Mouse (Mus musculus) limb, embryonic 11.5 days (tissue): ENCODE measurements around the gene Cdc20. TPM values are rescaled to one million over a fixed set of nuclear protein-coding genes. Genes with fewer than 3 reads are reported as not detected.

ENCODE experiments used
- ATAC-seq: fragments of 200-750 bp; cut with Nextera tagmentation; 2 replicates; pipeline ENCODE4 v1.8.0; 2017; ENCODE audit warnings: low read depth; ENCODE audit not compliant: insufficient number of reproducible peaks, low FRiP score, low TSS enrichment
- DNase-seq: peaks from one replicate; pipeline ENCODE4 v3.0.0-alpha.2; 2015; ENCODE audit warnings: low spot score
- H3K27ac ChIP-seq: fragments of 300-500 bp; sonication (generic); replicated peaks from 2 replicates; pipeline ENCODE4 v1.5.1; 2014; ENCODE audit warnings: low read depth, mild to moderate bottlenecking, low read length
- H3K27me3 ChIP-seq: fragments of 300-500 bp; sonication (generic); 2 replicates; pipeline ENCODE4 v1.6.1; 2014; ENCODE audit warnings: mild to moderate bottlenecking, low read length, mixed read lengths; ENCODE audit not compliant: control insufficient read depth, insufficient read depth
- H3K36me3 ChIP-seq: fragments of 300-500 bp; sonication (generic); 2 replicates; pipeline ENCODE4 v1.6.1; 2014; ENCODE audit warnings: mild to moderate bottlenecking, low read length, moderate library complexity, mixed read lengths; ENCODE audit not compliant: control insufficient read depth, insufficient read depth
- H3K4me1 ChIP-seq: fragments of 300-500 bp; sonication (generic); 2 replicates; pipeline ENCODE4 v1.6.1; 2014; ENCODE audit warnings: low read length, mixed read lengths; ENCODE audit not compliant: control insufficient read depth, insufficient read depth
- H3K4me2 ChIP-seq: fragments of 300-500 bp; sonication (generic); 2 replicates; pipeline ENCODE4 v1.6.1; 2014; ENCODE audit warnings: low read depth, mild to moderate bottlenecking, moderate library complexity; ENCODE audit not compliant: severe bottlenecking
- H3K4me3 ChIP-seq: fragments of 300-500 bp; sonication (generic); 2 replicates; pipeline ENCODE4 v1.5.1; 2014; ENCODE audit warnings: low read depth, low read length
- H3K9ac ChIP-seq: fragments of 300-500 bp; sonication (generic); 2 replicates; pipeline ENCODE4 v1.6.1; 2014; ENCODE audit warnings: mild to moderate bottlenecking, low read length
- H3K9me3 ChIP-seq: fragments of 300-500 bp; sonication (generic); 2 replicates; pipeline ENCODE4 v1.6.1; 2016; ENCODE audit warnings: low read length; ENCODE audit not compliant: control insufficient read depth
- WGBS: fragments of 180-500 bp; shearing (Covaris S2); extraction: QIAGEN DNeasy Blood & Tissue Kit; methylation state at CpG from one replicate; pipeline ENCODE4 v1.1.7; 2014; 5-methylcytosine and 5-hydroxymethylcytosine counted together
- polyA plus RNA-seq: library from polyadenylated mRNA; unstranded; fragments of >200 nt; fragmentation: Nextera tagmentation; extraction: Ambion mirVana; gene quantifications from 2 replicates; pipeline ENCODE4 v1.2.1, GENCODE M21; 2014

Cdc20 gene
- polyA plus RNA-seq: 355 and 368 TPM in 2 replicates

DNA sequence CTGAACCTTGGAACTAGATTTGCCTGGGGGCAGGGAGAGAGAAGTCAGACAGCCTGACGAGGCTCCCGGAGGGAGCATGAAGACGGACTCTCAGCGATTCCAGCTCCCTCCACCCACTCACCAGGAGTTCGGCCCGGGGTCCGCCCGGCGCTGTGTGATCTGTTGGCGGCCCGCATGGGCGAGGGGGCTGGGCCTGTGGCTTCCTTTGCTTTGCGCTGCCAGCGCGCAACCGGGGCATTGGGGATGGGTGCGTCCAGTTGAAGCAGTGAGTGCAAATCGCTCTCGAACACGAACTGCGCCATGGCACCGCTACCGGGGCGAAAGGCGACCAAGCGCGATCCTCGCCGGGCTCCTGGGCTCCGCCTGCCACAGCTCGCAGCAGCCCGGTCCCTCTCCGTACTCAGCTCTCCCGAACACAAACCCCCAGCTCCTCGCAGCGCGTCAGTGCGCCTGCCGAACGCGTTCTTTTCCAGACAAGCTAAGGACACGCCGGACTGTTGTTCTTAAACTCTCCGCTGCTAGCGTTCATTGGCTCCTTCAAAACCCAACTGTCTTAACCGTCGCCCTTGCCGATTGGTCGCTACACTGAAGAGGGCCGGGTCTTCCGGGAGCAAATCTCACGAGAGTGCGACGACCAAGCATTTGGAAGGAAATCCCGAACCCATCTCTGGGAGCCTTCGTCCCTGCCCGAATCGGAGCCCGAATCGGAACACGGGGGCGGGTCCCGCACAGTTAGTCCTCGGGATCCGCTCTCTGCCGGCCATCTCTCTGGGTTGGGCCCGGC, at the start of gene Cdc20:
TSS of gene Cdc20 (minus strand) at position 533 of the 784 bp plus-strand sequence.
- Histone ChIP-seq H3K27me3 (no peaks in the 10 kb centered on the region), H3K36me3 (peaks cover 13% of the 10 kb centered on the region), H3K4me1 (peaks cover 20% of the 10 kb centered on the region), H3K9me3 (no peaks in the 10 kb centered on the region), H3K4me3 (peak within 1 kb of the TSS; percentile 74), H3K27ac (peak within 1 kb of the TSS; percentile 84), H3K4me2 (peak within 1 kb of the TSS; percentile 80), H3K9ac (peak within 1 kb of the TSS; percentile 86)
- peak; percentile 92 for DNase-seq
- peak; percentile 91 for ATAC-seq
- WGBS: under 1% methylated on average over 67 of the region's 67 CpGs

DNA sequence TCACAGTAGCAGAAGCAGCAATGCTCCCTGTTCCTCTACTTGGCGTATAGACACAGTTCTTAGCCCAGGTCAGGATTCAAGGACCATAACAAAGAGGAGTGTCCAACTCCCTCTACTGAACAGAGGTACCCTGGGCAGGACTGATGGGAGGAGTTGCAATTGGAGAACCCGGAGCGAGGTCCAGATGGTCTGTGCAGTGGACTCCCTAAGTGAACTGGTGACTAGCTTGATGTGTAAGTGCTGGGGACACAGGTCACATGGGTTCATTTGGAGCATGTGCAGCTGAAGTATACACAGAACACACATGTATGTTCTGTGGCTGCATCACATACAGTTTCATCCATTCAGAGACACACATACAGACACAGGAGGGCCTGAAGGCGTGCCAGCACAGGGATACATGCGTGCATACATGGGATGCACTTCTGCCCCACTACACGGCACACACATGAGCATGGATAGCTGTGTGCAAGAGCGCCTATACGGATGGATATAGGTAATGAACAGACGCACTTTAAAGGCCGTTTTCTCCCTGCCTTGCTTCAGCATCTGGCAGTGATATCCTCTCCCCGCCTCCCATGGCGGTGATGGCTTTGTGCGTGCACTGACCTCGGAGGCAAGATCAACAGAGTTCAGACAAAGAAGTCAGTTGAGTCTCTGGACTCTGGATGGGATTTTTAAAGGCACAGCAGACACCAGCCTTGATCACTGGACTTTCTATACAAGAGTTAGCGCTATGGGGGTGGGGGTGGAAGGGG, 39.8 kb upstream of the Cdc20 start:
- H3K9me3 ChIP-seq: no peaks in the 10 kb centered on the region
- no peak overlapping the region for H3K4me2 ChIP-seq
- no peaks in the 10 kb centered on the region for H3K27me3 ChIP-seq
- no peaks in the 10 kb centered on the region for H3K36me3 ChIP-seq
- H3K4me3 ChIP-seq: no peak overlapping the region
- WGBS: 39% methylated on average over 15 of the region's 15 CpGs
- 0 out of 2 replicates have a peak, but pooled peaks cover 4% of the 10 kb centered on the region for H3K4me1 ChIP-seq
- no peak overlapping the region for H3K9ac ChIP-seq
- H3K27ac ChIP-seq: no peak overlapping the region; the same call in 1 of the 2 replicates
- peak; percentile 58; the same call in 1 of the 2 replicates for ATAC-seq
- DNase-seq: peak; percentile 38

DNA sequence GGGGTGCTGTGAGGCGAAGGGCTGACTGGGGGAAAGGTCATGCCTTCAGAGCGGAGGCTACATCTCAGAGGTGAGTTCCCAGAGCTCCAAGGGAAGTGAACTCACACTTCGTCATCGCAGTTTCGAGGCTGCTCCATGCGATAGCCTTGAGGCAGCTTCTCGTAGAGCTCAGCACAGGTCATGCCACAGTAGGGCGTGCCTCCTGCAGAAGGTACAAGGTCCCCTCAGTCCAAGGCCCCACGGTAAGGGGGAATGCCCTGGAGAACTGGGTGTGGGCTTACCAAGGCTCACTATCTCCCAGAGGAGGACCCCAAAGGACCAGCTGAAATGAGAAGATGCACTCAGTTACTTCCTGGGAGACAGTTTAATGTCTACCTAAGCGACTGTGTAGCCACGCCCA, 35.5 kb upstream of the Cdc20 start:
- Histone ChIP-seq H3K9ac (no peak overlapping the region), H3K36me3 (no peaks in the 10 kb centered on the region)
- WGBS: 90% methylated on average over 11 of the region's 11 CpGs

DNA sequence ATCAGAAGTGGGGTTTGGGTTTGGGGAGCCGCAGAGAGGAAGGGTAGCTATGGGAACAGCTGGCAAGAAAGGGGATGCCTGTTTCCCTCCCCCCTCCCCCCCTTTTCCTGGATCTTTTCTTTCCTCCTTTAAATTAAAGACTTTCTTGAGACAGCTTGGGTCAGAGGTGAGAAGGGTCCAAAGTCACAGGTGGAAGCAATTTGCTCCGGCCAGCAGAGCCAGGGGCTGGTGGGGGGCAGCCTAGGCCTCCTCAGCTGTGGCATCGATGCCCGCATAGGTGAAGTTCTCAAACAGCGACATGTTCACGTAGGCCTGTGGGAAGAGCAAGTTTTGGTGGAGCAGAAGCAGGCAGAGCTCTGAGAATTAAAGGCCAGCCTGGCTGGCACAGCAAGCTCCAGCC, 34.1 kb upstream of the Cdc20 start:
- H3K4me3 ChIP-seq: no peak overlapping the region
- H3K9me3 ChIP-seq: no peaks in the 10 kb centered on the region
- no peak overlapping the region for H3K9ac ChIP-seq
- no peaks in the 10 kb centered on the region for H3K4me1 ChIP-seq
- WGBS: 27% methylated on average over 6 of the region's 6 CpGs
- ATAC-seq (no peak), DNase-seq (peak; percentile 30)
- no peak overlapping the region for H3K27ac ChIP-seq
- no peak overlapping the region for H3K4me2 ChIP-seq
- H3K27me3 ChIP-seq: no peaks in the 10 kb centered on the region
- H3K36me3 ChIP-seq: no peaks in the 10 kb centered on the region

More for the DNA sequence above, 35.5 kb upstream of the Cdc20 start:
- no peak overlapping the region for H3K27ac ChIP-seq
- DNase-seq (no peak), ATAC-seq (no peak)
- H3K27me3 ChIP-seq: no peaks in the 10 kb centered on the region
- H3K9me3 ChIP-seq: no peaks in the 10 kb centered on the region
- H3K4me2 ChIP-seq: no peak overlapping the region
- no peak overlapping the region for H3K4me3 ChIP-seq
- 0 out of 2 replicates have a peak, but pooled peaks cover 4% of the 10 kb centered on the region for H3K4me1 ChIP-seq

DNA sequence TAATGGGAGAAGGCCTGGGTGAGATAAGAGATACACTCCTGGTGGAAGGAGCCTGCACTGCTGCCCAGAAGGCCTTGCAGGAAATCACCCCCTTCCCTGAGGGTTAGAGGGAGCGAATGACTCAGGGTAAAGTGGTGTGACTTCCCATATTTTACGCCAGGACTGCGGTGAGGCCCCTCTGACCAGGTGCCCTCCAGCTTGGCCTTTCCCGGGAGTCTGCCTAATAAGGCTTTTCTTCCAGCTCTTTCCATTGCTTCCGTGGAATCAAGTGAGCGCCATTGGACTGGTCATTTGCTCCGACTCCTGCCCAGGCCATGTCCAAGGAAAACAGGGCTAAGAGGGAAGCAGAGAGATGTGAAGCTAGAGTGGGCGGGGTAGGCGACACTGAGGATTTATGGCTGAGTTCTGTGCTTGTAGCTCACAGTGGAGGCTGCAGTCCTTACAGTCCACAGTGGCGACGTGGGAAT, 28.6 kb upstream of the Cdc20 start:
- Histone ChIP-seq H3K4me2 (no peak overlapping the region), H3K4me1 (0 out of 2 replicates have a peak, but pooled peaks cover 2% of the 10 kb centered on the region), H3K9ac (no peak overlapping the region), H3K9me3 (no peaks in the 10 kb centered on the region), H3K27me3 (no peaks in the 10 kb centered on the region), H3K4me3 (no peak overlapping the region), H3K36me3 (no peaks in the 10 kb centered on the region), H3K27ac (no peak overlapping the region)
- 11% methylated on average over 11 of the region's 11 CpGs for WGBS
- ATAC-seq (peak; percentile 57; the same call in 1 of the 2 replicates), DNase-seq (peak; percentile 49)

DNA sequence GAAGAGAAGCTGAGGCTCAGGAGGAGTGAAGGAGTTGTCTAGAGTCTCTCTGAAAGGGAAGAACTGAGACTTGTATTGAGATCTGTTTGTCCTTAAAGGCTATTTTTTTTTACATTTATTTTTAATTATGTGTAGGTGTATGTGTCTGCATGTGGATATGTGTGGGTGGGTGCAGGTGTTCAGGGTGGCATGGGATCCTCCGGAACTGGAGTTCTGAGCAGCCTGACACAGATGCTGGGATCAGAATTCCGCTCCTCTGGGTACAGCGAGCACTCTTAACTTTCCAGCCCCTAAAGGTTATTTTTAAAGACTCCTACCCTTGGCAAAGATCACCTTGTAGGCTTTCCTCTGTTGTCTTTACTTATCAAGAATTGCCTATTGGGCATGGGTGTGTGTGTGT, 27.8 kb upstream of the Cdc20 start:
- no peak overlapping the region for H3K4me3 ChIP-seq
- no peak overlapping the region for H3K9ac ChIP-seq
- H3K27ac ChIP-seq: no peak overlapping the region
- H3K9me3 ChIP-seq: no peaks in the 10 kb centered on the region
- DNase-seq: no peak
- 0 out of 2 replicates have a peak, but pooled peaks cover 2% of the 10 kb centered on the region for H3K4me1 ChIP-seq
- no peak for ATAC-seq
- H3K27me3 ChIP-seq: no peaks in the 10 kb centered on the region
- WGBS: 87% methylated on average over 3 of the region's 3 CpGs
- H3K36me3 ChIP-seq: no peaks in the 10 kb centered on the region
- no peak overlapping the region for H3K4me2 ChIP-seq

DNA sequence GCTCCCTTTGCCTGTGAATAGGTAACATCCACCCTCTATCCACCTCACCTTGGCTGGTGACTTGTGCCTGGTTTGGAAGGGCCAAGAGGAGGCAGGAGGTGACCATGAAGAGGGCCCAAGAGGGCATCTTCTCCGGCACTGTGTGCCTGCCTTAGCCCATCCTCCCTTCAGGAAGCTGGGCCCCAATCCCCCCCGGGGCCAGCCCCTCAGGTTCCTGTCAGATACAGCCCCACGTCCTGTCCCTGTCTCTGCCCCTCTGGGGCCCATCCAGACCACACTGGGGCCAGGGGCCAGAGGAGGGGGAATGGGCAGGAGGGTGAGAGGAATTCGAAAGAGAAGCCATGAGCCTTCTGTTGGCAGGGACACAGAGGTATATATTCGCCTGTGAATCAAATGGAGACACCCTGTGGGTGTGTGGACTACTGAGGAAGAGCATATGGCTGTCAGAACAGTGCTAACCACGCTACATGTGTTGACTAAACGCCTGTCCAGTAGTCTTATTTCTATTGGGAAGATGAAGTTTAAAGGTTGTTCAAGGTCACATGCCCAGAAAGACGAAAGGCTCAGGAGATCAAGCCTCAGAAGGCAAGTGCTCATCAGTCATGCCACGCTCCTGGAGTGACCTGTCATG, 20.3 kb upstream of the Cdc20 start, which contains the start of gene Mpl:
TSS of gene Mpl (minus strand) at position 169 of the 631 bp plus-strand sequence.
- no peak for DNase-seq

More for the DNA sequence above, 20.3 kb upstream of the Cdc20 start, which contains the start of gene Mpl:
- WGBS: 74% methylated on average over 9 of the region's 9 CpGs
- Histone ChIP-seq H3K27me3 (no peaks in the 10 kb centered on the region), H3K4me2 (no peak within 1 kb of the TSS), H3K4me3 (no peak within 1 kb of the TSS), H3K36me3 (no peaks in the 10 kb centered on the region), H3K9me3 (no peaks in the 10 kb centered on the region), H3K4me1 (no peaks in the 10 kb centered on the region), H3K27ac (no peak within 1 kb of the TSS), H3K9ac (no peak within 1 kb of the TSS)
- ATAC-seq: no peak
